Mouse (Mus musculus): ENCODE measurements around the gene Ppp2r5b. TPM values are rescaled to one million over a fixed set of nuclear protein-coding genes. Genes with fewer than 3 reads are reported as not detected.

Gene Ppp2r5b
- total RNA-seq, 2 experiments from 2014 or later = 3.5 to 5.1 TPM

Other genes starting within 250 kb of the Ppp2r5b start
- gene Slc22a20, start 249.7 kb downstream of the Ppp2r5b start, total RNA-seq (2015) = 0.16 and 0.20 TPM in 2 replicates
- gene Slc22a20, start 249.7 kb downstream of the Ppp2r5b start, total RNA-seq (2017) = 1.1 and 1.2 TPM in 2 replicates
- gene Capn1, start 220.0 kb downstream of the Ppp2r5b start, total RNA-seq (2015) = 31.1 and 32.2 TPM in 2 replicates
- 53.7 and 54.8 TPM in 2 replicates for gene Capn1, start 220.0 kb downstream of the Ppp2r5b start, total RNA-seq (2017)
- 16.8 and 17.8 TPM in 2 replicates for gene Syvn1, start 189.3 kb downstream of the Ppp2r5b start, total RNA-seq (2015)
- 6.3 and 7.2 TPM in 2 replicates for gene Syvn1, start 189.3 kb downstream of the Ppp2r5b start, total RNA-seq (2017)
- 28.7 and 35.8 TPM in 2 replicates for gene Mrpl49, start 178.1 kb downstream of the Ppp2r5b start, total RNA-seq (2015)
- 31.0 and 33.0 TPM in 2 replicates for gene Mrpl49, start 178.1 kb downstream of the Ppp2r5b start, total RNA-seq (2017)
- 2,056 and 2,077 TPM in 2 replicates for gene Fau, start 178.0 kb downstream of the Ppp2r5b start, total RNA-seq (2015)
- 1,670 and 1,985 TPM in 2 replicates for gene Fau, start 178.0 kb downstream of the Ppp2r5b start, total RNA-seq (2017)
- 8.9 and 10.0 TPM in 2 replicates for gene Znhit2, start 174.7 kb downstream of the Ppp2r5b start, total RNA-seq (2015)
- gene Znhit2, start 174.7 kb downstream of the Ppp2r5b start, total RNA-seq (2017) = 10.4 and 11.3 TPM in 2 replicates
- 4.7 and 8.6 TPM in 2 replicates for gene Tm7sf2, start 167.5 kb downstream of the Ppp2r5b start, total RNA-seq (2015)
- gene Tm7sf2, start 167.5 kb downstream of the Ppp2r5b start, total RNA-seq (2017) = 4.5 and 4.7 TPM in 2 replicates
- gene Vps51, start 158.6 kb downstream of the Ppp2r5b start, total RNA-seq (2015) = 49.2 and 58.3 TPM in 2 replicates
- 72.9 and 78.7 TPM in 2 replicates for gene Vps51, start 158.6 kb downstream of the Ppp2r5b start, total RNA-seq (2017)
- not detected in 2 replicates for gene Tmem262, start 155.8 kb downstream of the Ppp2r5b start, total RNA-seq (2015)
- gene Tmem262, start 155.8 kb downstream of the Ppp2r5b start, total RNA-seq (2017) = not detected in 2 replicates
- gene Gm28374, start 153.6 kb downstream of the Ppp2r5b start, total RNA-seq (2015) = not detected in 2 replicates
- 0.33 and 0.51 TPM in 2 replicates for gene Gm28374, start 153.6 kb downstream of the Ppp2r5b start, total RNA-seq (2017)
- 15.3 and 15.8 TPM in 2 replicates for gene Zfpl1, start 150.9 kb downstream of the Ppp2r5b start, total RNA-seq (2015)
- 29.2 and 33.7 TPM in 2 replicates for gene Zfpl1, start 150.9 kb downstream of the Ppp2r5b start, total RNA-seq (2017)
- 30.5 and 32.2 TPM in 2 replicates for gene Cdca5, start 150.9 kb downstream of the Ppp2r5b start, total RNA-seq (2015)
- 24.3 and 26.6 TPM in 2 replicates for gene Cdca5, start 150.9 kb downstream of the Ppp2r5b start, total RNA-seq (2017)
- 0.62 and 1.2 TPM in 2 replicates for gene AC131692.1, start 141.5 kb downstream of the Ppp2r5b start, total RNA-seq (2015)
- 0.15 TPM in 1 of 2 replicates, not detected in the other for gene AC131692.1, start 141.5 kb downstream of the Ppp2r5b start, total RNA-seq (2017)
- gene Naaladl1, start 130.1 kb downstream of the Ppp2r5b start, total RNA-seq (2015) = 0.32 and 1.2 TPM in 2 replicates
- gene Naaladl1, start 130.1 kb downstream of the Ppp2r5b start, total RNA-seq (2017) = 0.28 and 0.55 TPM in 2 replicates
- gene Sac3d1, start 117.2 kb downstream of the Ppp2r5b start, total RNA-seq (2015) = 3.4 and 5.7 TPM in 2 replicates
- 3.9 and 4.0 TPM in 2 replicates for gene Sac3d1, start 117.2 kb downstream of the Ppp2r5b start, total RNA-seq (2017)
- 9.9 and 13.5 TPM in 2 replicates for gene Snx15, start 107.6 kb downstream of the Ppp2r5b start, total RNA-seq (2015)
- 5.2 and 6.4 TPM in 2 replicates for gene Snx15, start 107.6 kb downstream of the Ppp2r5b start, total RNA-seq (2017)
- 1.1 and 1.4 TPM in 2 replicates for gene Batf2, start 94.9 kb downstream of the Ppp2r5b start, total RNA-seq (2015)
- gene Batf2, start 94.9 kb downstream of the Ppp2r5b start, total RNA-seq (2017) = 0.48 and 0.49 TPM in 2 replicates
- gene Arl2, start 94.3 kb downstream of the Ppp2r5b start, total RNA-seq (2015) = 9.1 and 10.6 TPM in 2 replicates
- gene Arl2, start 94.3 kb downstream of the Ppp2r5b start, total RNA-seq (2017) = 8.0 and 9.7 TPM in 2 replicates
- 0.58 TPM in 1 of 2 replicates, not detected in the other for gene Majin, start 51.5 kb downstream of the Ppp2r5b start, total RNA-seq (2015)
- gene Majin, start 51.5 kb downstream of the Ppp2r5b start, total RNA-seq (2017) = not detected in 2 replicates
- not detected in 2 replicates for gene Gpha2, start 9.5 kb downstream of the Ppp2r5b start, total RNA-seq (2015)
- not detected in 2 replicates for gene Gpha2, start 9.5 kb downstream of the Ppp2r5b start, total RNA-seq (2017)
- 9.8 and 10.1 TPM in 2 replicates for gene Atg2a, start 5.8 kb upstream of the Ppp2r5b start, total RNA-seq (2015)
- 8.5 and 10.3 TPM in 2 replicates for gene Atg2a, start 5.8 kb upstream of the Ppp2r5b start, total RNA-seq (2017)
- 19.3 and 27.1 TPM in 2 replicates for gene Ehd1, start 40.9 kb upstream of the Ppp2r5b start, total RNA-seq (2015)
- 24.0 and 34.8 TPM in 2 replicates for gene Ehd1, start 40.9 kb upstream of the Ppp2r5b start, total RNA-seq (2017)
- gene Cdc42bpg, start 70.6 kb upstream of the Ppp2r5b start, total RNA-seq (2015) = 0.56 and 0.68 TPM in 2 replicates
- 0.88 and 1.3 TPM in 2 replicates for gene Cdc42bpg, start 70.6 kb upstream of the Ppp2r5b start, total RNA-seq (2017)
- 15.1 and 16.6 TPM in 2 replicates for gene Men1, start 99.1 kb upstream of the Ppp2r5b start, total RNA-seq (2015)
- gene Men1, start 99.1 kb upstream of the Ppp2r5b start, total RNA-seq (2017) = 19.2 and 20.7 TPM in 2 replicates
- 35.0 and 43.3 TPM in 2 replicates for gene Map4k2, start 105.3 kb upstream of the Ppp2r5b start, total RNA-seq (2015)
- gene Map4k2, start 105.3 kb upstream of the Ppp2r5b start, total RNA-seq (2017) = 66.3 and 79.6 TPM in 2 replicates
- 164 and 205 TPM in 2 replicates for gene Sf1, start 127.8 kb upstream of the Ppp2r5b start, total RNA-seq (2015)
- gene Sf1, start 127.8 kb upstream of the Ppp2r5b start, total RNA-seq (2017) = 179 and 212 TPM in 2 replicates
- 0.80 and 3.2 TPM in 2 replicates for gene Pygm, start 148.5 kb upstream of the Ppp2r5b start, total RNA-seq (2015)
- 0.11 and 0.12 TPM in 2 replicates for gene Pygm, start 148.5 kb upstream of the Ppp2r5b start, total RNA-seq (2017)
- 213 and 232 TPM in 2 replicates for gene Rasgrp2, start 163.5 kb upstream of the Ppp2r5b start, total RNA-seq (2015)
- 195 and 214 TPM in 2 replicates for gene Rasgrp2, start 163.5 kb upstream of the Ppp2r5b start, total RNA-seq (2017)
- gene Nrxn2, start 182.9 kb upstream of the Ppp2r5b start, total RNA-seq (2015) = 0.21 TPM in 1 of 2 replicates, not detected in the other
- not detected in 2 replicates for gene Nrxn2, start 182.9 kb upstream of the Ppp2r5b start, total RNA-seq (2017)